Mouse (Mus musculus): ENCODE measurements around the gene Hoxa13.

- TF ChIP-seq HCFC1 (IDR thresholded peaks at IDR 0.05; ENCODE audit: low read depth, low read length) (no peak), JUND (IDR thresholded peaks at IDR 0.05; ENCODE audit: low read depth, low read length) (no peak), POLR2A (IDR thresholded peaks at IDR 0.05; ENCODE audit: control insufficient read depth in 1 of 2, insufficient read depth in 1 of 2, low read depth in 1 of 2, low read length in 2 of 2, poor library complexity in 1 of 2) (no peak), EP300 (IDR thresholded peaks at IDR 0.05; ENCODE audit: low read depth in 1 of 2, low read length in 2 of 2) (no peak), CTCF (IDR thresholded peaks at IDR 0.05 in 2 of 3, conservative IDR thresholded peaks at IDR 0.05 in 1 of 3; ENCODE audit: control insufficient read depth in 1 of 3, insufficient read depth in 1 of 3, low read depth in 2 of 3, low read length in 3 of 3, poor library complexity in 1 of 3, severe bottlenecking in 1 of 3) (no peak), TBP (IDR thresholded peaks at IDR 0.05; ENCODE audit: low read depth, low read length) (no peak), ETS1 (IDR thresholded peaks at IDR 0.05; ENCODE audit: low read depth, low read length) (no peak), UBTF (IDR thresholded peaks at IDR 0.05; ENCODE audit: borderline replicate concordance, insufficient read depth, low read depth, low read length) (no peak)
These were observed 44.7 kb downstream of the Hoxa13 start for GRCm38 (mm10) chr6:52215771-52216535.
